Mouse (Mus musculus) left cerebral cortex, adult 11 months (tissue): ENCODE data around the gene Klf13.

Experiments used
- DNase-seq: peaks from one replicate; pipeline ENCODE4 v3.0.0; 2022; ENCODE audit warnings: low spot score

Gene Klf13

DNA sequence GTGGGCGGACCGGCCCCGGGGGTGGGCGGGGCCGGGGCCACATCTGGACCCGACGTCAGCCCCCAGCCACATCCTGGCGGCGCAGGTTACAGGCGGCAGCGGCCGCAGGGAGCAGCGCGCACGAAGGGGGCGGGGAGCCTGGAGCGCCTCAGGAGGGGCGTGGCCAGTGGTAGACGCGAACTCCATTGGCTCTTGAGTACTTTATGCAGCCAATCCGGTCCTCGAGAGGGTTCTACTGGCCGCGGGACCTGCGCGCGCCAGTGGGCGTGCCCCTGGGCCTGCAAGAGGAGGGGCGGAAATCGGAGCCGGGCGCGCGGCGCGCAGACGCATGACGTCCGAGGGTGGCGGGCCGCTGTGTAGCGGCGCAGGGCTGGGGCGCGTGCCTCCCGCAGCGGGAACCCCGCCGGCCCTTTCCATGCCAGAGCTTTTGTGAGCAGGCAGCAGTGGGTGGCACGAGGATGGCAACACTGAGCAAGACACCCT lies at the start of gene Klf13:
Klf13 (minus strand) TSS at position 2 of the 483 bp plus-strand sequence.
- peak; percentile 98 for DNase-seq

DNA sequence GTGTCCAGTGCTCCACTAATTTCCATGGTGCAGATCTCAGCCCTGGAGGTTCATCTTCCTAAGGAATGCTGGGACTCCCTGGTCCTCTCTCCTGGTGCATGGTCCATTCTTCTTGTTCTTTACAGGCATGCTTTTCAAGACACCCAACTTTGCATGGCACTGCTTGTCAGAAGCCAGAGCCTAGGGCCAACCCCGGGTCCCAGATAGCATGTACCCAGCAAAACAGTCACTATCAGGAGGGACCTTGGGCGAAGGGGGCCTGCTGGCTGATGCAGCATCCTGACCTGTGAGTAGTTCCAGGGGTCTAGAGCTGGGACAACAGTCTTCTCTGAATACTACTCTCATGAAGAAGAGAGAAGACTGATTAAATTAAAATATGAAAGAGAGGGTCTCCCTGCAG lies 49.7 kb upstream of the Klf13 start:
- no peak for DNase-seq

DNA sequence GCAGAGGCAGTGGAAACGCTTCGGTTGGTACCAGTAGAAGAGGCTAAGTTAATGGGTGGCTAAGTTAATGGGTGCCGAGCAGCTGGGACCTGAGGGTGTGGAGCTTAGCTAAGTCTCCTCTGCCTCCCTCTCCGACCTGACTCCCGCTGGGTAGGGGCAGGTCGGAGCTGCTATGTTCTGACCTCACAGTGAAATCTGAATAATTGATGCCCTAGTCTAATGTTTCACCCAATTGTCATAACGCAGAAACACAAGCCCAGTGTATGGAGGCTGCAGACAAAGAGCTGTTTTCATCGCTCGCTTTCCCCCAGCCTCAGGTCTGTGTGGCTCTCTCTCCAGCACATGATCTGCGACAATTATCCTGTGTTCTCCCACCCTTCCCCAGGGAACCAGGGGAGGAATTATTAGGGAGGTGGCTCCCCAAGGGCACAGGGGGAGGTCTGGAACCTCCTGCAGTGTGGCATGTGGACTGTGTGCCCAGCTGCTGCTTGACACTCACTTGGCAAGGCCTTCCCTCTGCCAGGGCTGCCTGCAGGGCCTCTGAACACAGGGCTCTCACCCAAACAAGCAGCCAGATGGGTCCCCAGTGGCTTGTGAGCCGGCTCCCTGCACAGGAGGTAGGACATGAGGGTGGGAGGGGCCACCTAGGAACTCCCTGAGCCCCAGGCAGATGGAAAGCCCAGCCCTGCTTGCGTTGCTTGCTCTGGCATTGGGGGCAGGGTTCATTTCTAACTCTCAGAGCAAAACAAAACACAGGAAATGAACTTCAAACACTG lies 47.9 kb upstream of the Klf13 start:
- peak; percentile 66 for DNase-seq

DNA sequence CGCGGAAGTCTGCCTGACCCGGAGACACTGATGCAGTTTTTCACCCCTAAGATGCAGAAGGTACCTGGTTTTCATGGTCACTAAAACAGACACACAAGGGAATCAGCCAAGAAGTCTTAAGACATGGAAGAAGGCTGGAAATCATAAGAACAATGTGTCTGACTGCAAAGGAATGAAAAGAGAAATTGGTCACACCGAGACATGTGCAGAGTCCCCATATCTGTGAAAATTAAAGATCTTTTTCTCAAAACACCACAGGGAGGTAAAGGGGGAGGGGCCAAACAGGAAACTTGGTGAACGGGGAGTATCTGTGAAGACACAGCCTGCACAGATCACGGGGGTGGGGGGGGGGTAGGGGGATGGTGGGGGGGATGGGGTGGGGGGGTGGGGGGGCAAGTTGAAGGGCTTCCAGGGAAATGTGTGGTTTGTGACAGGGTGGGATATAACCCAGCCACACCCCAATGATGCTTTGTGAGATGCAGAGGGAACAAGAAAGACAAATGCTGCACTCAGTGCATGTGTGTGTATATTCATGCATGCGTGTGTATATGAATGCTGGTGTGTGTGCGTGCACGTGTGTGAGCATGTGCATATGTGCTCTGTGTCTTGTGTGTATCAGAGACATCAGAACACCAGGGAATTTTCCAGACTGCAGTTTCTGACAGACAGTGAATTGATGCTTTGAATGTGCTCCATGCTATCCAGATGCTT lies 47.1 kb upstream of the Klf13 start:
- no peak for DNase-seq

DNA sequence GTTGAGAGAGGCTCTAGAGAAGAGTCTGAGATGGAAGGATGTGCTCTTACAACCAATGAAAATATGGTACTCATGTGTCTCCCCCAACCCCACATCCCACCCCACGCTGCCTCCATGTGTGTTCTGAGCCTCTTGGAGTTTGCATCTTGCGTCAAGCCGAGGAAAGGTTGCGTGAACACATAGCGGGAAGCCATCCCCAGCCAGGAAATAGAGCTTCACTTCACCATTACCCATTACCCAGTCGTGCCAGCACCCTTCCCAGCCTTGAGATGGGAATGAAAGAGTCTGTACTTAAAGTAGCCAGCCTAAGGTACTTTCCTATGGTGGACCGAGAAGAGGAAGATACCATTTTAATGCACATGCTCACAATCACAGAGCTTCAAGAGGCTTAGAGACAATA lies 46.6 kb upstream of the Klf13 start:
- DNase-seq: no peak

DNA sequence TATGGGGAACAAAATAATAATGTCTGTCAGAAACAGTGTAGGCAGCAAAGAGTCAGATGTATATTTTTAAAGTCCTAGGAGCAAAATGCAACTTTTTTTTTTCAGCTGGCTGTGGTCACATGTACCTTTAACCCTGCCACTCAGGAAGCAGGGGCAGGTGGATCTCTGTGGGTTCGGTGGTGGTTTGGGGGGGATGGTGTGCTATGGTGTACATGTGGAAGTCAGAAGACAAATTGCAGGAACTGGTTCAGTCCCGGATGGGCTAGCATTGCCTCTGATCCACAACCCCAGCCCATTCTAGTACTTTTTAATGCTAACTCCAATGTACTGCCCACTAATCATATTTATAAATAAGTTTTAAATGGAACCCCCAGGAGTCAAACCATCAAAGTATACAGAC lies 45.6 kb upstream of the Klf13 start:
- DNase-seq: no peak

DNA sequence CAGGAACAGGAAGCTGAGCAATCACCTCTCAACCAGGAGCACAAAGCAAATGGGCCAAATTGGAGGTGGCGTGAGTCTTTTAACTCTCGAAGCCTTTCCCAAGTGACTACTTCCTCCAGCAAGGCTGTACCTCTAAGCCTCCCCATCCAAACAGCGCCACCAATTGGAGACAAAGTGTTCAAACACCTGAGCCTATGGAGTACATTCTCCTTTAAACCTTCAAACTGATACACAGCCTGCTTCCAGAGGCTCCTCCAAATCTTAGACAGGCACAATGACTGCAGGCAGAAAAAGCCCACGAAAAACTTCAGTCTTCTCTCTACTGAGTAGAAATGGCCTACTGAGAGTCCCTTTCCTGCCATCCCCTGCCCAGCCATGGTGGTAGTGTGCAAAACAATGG lies 38.9 kb upstream of the Klf13 start:
- DNase-seq: no peak

DNA sequence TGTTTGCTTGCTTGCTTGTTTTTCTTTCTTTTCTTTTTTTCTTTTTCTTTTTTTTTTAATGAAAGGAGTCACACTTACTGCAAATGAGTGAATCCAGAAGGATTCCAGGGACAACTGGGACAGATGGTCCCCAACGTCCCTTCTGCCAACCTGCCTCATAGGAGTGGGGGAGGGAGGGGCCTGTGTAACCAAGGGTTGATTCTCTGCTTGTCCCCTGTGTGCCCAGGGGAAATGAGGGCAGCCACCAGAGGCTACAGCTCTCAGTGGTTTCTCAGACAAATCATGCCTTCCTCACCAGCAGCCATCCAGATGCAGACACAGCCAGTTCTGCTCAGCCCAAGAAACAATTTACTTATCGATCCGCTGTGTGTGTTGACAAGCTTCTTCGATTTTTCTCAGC lies 32.3 kb upstream of the Klf13 start:
- no peak for DNase-seq

DNA sequence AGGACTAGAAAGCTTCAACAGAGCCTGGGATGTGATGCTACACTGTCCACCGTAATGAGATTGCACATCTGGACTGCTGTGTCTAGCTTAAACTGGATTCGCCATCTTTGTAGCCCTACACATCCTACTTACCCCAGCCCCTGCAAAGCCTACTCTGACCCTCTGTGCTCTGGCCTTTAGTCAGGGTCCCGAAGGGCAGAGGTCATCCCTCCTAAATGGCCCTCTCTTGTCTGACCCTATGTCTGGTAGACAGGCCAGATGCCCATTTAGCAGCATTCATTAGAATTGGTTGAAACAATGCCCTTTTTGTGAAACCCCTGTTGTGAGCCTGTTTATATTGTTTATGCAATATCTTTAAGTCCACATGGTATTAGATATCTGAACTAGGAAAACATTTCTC lies 31.2 kb upstream of the Klf13 start:
- no peak for DNase-seq

DNA sequence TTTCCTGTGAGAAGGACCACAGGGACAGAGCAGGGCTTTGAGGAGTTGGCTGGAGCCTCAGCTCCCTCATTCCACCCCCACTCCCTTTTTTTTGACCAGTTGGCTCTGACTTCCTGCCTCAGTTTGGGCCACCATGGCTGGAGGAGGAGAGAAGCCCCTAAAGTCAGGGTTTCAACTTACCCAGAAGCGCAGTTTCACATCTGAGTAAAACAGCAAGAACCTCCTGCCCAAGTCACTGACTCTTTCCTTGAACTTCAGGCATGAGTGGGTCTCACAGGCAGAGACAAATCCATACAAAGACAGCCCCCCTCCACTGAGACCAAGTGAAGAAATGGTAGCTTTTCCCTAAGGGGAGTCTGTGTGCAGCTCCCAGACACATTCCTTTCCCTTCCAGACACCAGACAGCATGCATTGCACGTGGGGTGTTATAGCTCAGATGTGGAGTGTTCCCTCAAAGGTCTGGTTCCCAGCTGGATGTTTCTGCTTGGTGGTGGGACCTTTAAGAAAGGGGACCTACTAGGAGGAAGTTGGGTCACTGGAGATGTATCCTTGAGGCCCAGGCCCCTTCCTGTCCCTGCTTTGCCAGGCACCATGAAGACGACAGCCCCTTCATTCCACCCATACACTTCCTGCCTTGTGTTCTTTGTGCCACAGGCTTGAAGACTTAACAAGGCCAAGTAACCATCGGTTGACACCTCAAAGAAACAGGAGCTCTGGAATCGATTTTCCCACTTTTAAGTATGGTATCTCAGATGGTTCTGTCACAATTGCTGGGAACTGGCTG lies 27.1 kb upstream of the Klf13 start:
- no peak for DNase-seq

DNA sequence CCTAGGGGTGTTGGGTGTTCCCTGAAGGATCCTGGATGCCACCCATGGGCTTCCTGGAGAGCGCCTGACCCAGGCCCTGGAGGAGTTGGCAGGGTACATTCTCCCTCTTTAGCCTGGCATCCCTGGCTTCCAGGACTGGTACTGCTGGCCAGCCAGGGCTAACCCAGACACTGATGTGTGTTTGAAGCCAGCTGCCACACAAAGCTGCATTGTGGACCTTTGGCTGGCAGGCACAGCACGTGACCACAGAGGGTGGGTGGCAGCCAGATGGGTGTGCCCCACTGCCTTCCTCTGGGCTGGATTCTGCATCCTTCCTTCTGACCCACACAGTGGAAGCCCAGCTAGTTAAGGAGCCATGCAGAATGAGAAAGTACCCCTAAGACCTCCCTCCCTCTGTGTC lies 26.4 kb upstream of the Klf13 start:
- peak; percentile 79 for DNase-seq

DNA sequence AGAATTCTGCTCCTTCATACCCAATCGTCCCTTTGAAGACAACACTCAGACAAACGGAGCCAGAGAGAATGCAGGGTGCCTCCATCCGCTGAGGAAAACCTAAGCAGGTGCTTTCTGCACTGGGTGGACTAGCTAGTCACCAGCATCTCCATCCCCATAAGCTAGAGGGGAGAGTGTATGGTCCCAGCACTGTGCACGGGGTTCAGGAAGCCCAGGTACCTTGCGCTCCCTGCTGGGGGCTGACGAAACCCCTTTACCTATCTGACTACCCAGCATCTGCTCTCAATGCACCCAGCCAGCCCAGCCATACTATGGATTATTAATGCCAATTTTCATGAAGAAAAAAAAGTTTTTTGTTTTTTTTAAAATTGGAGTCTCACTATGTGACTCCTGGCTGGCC lies 25.4 kb upstream of the Klf13 start:
- DNase-seq: no peak

DNA sequence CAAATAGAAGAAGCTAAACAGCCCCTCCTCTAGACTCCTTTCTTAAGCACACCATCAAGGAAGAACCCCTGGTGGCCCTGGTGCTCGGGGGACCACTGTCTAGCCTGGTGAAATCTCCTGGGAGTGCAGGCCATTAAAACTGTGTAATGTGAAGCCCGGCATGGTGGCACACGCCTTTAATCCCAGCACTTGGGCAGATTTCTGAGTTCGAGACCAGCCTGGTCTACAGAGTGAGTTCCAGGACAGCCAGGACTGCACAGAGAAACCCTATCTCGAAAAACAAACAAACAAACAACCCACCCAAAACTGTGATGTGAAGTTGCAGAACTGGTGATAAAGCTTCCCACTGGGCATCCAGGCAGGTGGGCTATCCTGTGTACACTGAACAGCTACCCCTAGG lies 24.9 kb upstream of the Klf13 start:
- no peak for DNase-seq

DNA sequence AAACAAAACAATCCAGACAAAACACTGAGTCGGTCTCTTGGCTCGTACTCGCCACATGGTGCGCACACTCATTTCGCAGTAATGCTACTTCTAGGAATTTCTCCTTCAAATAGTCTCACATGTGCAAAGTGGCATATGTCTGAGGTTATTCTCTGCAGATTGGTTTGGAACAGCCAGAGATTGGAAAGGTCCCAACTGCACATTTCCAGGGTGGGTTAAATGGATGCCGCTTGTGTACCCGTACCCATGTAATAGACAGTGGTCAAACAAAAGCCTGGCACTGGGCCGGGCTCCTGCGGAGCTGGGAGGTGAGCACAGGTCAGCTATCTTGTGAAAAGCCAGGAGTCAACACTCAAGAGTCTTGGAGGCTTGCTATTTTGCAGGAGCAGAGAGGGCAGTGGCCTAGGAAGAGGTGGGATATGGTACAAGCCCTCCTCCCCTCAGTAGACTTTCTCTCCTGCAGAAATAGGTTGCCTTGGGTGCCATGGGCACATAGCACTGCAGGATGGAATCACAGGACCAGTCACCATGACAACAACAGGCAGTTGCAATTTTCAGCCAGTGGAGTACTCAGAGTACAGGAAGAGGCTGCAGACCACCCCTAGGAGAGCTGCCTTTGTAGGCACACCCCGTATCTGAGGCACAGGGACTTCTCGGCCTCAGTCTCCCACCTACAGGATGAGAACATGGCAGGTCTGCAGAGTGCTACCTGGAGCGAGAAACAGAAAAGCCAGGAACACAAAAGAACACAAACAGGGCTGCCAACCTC lies 19.3 kb upstream of the Klf13 start:
- DNase-seq: no peak

DNA sequence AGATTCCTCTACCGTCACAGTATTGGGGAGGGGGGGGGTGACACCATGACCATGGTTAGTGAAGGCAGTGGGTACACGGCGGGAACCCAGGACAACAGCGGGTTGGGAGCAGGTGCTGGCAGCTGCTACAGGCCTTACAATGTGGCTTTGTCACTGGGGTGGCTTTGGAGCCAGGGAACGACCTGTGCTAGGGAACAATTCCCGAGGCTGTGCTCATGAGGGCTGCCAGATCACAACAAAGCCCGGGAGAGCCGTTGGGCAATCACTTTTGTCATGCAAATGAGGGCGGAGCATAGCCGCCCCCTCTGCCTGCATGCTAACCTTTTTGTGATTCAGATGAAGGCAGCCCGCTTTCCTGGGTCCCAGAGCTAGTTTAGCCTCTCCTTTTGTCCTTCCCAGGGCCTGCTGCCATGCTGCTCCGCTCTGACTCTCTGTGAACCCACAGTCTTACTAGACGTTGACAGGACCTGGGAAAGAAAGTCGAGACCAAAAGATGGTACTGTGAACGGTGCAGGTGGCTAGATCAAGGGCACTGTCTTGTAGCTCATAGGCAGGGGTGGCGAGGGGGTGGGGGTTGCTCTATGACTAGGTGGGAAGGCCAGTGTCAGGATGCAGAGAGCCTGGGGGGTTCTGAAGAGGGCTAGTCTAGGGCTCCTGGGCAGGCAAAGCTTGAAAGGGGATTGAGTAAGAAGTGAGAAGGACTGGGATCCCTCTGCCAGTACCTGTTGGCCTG lies 18.4 kb upstream of the Klf13 start:
- peak; percentile 74 for DNase-seq

DNA sequence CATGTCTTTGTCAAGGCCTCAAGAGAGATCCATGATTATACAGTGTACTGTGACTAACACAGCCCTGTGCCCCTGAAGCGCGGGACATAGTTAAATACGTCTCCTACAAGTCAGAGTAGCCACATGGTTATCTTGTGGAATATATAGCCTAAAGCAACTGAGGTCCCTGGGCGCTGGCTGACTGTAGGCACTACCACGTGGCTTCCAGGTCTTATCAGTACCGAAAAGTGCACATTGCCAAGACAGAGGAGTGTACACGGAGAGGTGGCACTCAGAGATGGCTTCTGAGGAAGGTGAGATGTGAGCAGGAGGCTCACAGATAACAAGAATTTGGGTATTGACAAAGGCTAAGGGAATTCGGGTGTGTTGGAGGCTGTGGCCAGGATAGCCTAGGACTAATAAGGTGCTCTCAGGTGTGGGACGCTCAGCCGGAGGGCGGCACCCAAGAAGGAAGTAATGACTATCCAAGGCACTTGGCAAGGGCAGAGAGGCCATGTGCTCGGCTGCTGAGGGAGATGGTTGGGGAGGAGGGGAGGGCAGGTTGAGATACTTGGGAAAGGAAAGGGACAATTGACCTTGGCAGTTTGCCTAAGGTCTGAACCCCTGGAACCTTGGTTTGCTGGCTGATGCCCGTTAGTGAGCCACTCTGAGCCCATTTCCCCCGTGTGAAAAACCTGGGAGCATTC lies 17.6 kb upstream of the Klf13 start:
- no peak for DNase-seq

DNA sequence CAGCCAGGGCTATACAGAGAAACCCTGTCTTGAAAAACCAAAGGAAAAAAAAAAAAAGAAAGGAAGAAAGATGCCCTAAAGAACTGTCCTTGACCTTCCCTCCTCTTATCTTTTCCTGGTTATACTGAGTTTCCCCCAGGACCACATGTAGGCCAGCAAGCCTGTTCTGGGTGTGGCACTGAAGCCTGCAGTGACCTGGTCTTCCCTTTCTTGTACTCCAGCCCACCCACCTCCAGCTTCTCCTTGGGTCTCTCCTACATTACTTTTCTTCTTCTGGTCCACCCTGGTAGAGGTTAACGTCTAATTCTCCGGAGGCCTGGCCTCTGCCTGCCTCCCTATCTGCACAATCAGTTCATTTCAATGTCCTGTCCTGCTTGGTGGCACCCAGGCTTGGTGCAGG lies 16.7 kb upstream of the Klf13 start:
- DNase-seq: no peak

DNA sequence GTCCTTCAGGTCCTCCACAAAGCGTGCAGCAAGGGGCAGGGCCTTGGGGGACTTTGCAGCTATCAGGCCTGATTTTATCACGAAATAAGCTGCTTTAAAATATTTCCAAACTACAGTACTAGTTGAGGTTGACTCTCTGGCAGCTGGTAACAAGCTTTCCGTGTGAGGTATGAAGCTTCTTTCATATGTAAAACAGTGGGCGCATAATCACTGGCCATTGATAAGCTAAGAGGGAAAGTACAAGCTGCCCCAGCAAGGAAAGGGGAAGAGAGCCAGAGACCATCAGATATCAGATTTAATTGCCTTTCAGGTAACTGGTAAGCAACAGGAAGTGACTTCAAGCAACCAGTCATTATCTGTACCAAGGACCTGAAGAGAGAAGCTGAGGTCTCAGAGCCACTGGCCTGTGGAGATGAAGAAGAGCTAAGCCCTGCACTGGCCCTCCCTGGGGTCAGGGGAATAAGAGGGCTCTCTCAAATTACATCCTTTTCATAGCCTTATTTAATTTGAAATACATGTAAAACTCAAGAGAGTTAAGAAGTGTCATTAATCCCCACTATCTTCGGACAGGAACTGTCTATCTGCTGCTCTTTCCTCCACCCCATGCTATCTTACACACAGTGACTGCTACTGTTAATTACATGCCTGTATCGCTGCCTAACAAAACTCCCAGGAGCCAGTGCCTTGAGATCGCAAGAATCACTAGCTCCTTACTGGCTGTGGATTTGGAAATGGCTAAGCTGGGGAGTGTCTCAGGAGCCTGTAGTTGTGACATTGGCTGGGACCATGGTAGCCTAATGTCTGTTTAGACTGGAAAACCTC lies 13.6 kb upstream of the Klf13 start:
- DNase-seq: no peak

DNA sequence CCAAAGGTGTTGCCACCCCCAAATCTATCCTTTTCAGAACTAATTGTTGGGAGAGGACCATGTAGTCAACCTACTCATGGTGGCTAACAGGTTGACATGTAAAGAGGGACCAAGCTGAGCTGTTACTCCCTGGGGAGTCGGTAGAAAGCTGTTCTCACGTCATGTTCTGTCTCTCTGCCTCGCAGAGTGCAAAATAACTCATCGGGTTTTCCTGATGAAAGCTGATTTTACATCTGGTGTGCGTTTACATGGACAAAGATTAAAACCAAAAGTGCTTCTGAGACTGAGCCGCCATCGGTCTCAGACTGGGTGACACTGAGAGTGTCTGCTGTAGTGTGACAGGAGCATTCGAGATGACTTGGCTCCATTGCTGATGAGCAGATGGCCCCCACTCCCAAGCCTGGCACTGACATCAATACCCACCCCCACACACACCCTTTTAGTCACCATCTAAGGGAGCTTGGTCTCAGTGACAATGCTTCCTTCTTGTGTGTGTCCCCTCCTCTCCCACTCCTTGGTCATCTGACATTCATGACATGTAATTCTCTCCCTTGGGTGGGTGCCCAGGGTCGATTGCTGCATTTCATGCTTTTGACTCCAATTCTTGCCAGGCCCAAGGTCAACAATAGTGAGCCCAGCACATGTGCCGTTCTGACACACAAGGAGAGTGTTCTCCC lies 12.4 kb upstream of the Klf13 start:
- peak; percentile 68 for DNase-seq
